Mouse (Mus musculus): ENCODE data around the gene Tcf20.

GRCm38 (mm10) chr15:82922755-82923154, 64.9 kb downstream of the Tcf20 start:
- TF ChIP-seq CTCF (IDR thresholded peaks at IDR 0.05; ENCODE audit: control insufficient read depth, insufficient read depth, insufficient read length) (no peak), CEBPB (IDR thresholded peaks at IDR 0.05; ENCODE audit: low read depth) (no peak), USF1 (IDR thresholded peaks at IDR 0.05; ENCODE audit: low read depth) (no peak), MAX (IDR thresholded peaks at IDR 0.05) (no peak), FOSL1 (IDR thresholded peaks at IDR 0.05; ENCODE audit: insufficient read depth, low read length, poor library complexity, severe bottlenecking) (no peak)
